Mouse (Mus musculus): ENCODE data around the gene Pld3. TPM values are rescaled to one million over a fixed set of nuclear protein-coding genes. Genes with fewer than 3 reads are reported as not detected.

The Pld3 gene
- polyA plus RNA-seq, 1 experiment from 2014 or later = 78.8 TPM

DNA sequence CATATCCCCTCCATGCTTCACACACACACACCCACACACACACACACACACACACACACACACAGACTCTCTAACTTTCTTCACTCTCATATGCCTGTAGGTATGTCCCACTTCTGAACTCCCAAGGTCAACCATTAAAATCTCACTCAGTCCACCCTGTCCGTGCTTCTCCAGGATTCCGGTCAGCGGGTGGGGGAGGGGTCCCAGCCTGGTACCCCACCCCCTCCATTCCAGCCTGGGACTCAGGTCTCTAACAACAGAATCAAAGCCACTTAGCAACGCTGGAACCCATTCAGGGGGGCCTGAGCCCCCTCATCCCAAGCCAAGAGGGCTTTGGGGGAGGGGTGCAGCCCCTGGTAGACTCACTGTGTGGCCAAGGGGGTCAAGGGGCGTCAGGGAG lies 30.1 kb downstream of the Pld3 start, which contains the start of gene Hipk4:
Gene Hipk4, plus strand, starts transcription at position 301 of the 400 bp plus-strand sequence.
- 59% methylated on average over 5 of the region's 5 CpGs for WGBS
- no peaks in the 10 kb centered on the region for H3K4me1 ChIP-seq (ENCODE audit: control insufficient read depth, insufficient read depth, low read length)
- no peak within 1 kb of the TSS for H3K9ac ChIP-seq (ENCODE audit: low read depth, low read length)
- H3K9me3 ChIP-seq (ENCODE audit: control insufficient read depth, low read length) = peaks cover 4% of the 10 kb centered on the region; the same call in 1 of the 2 replicates
- H3K27me3 ChIP-seq (ENCODE audit: control insufficient read depth, insufficient read depth, low read length) = no peaks in the 10 kb centered on the region
- H3K4me2 ChIP-seq (replicated peaks; ENCODE audit: low read depth, low read length) = no peak within 1 kb of the TSS
- no peak within 1 kb of the TSS for H3K27ac ChIP-seq (ENCODE audit: low read depth, low read length)
- H3K4me3 ChIP-seq (ENCODE audit: low read length) = no peak within 1 kb of the TSS
- no peaks in the 10 kb centered on the region for H3K36me3 ChIP-seq (ENCODE audit: control insufficient read depth, insufficient read depth, low read length)
- no peak for ATAC-seq (ENCODE audit: low FRiP score, low TSS enrichment)

DNA sequence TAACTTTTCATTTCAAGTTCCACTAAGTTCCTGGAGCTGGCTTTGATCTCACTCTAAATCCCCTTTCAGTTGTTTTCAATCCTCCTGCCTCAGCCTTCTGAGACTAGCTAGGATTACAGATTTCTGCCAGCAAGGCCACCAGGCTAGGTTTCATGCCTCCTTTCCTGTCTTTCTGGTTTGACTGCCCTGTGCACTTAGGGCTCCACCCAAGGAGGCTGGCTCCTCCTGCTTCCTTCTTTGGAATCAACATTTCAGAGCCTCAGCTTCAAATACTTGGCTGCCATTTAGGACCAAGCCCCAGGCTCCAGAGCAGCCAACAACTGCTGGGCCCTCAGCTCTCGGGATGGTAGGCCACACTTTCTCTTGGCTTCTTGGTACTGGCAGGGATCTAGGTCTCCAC lies 32.4 kb downstream of the Pld3 start:
- Histone ChIP-seq H3K4me3 (ENCODE audit: low read length) (no peak overlapping the region), H3K27me3 (ENCODE audit: control insufficient read depth, insufficient read depth, low read length) (no peaks in the 10 kb centered on the region)
- 73% methylated on average over 1 of the region's 1 CpGs for WGBS

DNA sequence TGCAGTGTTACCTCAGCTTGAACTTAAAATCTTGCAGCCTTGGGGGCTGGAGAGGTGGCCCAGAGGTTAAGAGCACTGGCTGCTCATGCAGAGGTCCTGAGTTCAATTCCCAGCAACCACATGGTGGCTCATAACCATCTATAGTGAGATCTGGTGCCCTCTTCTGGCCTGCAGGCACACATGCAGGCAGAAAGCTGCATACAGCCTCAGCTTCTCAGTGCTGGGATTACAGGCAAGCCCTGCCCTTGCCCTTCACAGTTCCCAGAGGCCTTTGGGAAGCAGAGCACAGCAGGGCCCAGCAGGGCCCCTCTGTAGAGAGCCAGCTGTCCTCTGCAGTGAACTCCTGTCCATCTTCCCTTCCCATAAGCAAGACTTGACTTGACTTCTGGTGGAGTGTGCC lies 32.9 kb downstream of the Pld3 start:
- Histone ChIP-seq H3K4me2 (replicated peaks; ENCODE audit: low read depth, low read length) (no peak overlapping the region), H3K9me3 (ENCODE audit: control insufficient read depth, low read length) (peaks cover 4% of the 10 kb centered on the region; the same call in 1 of the 2 replicates), H3K27ac (ENCODE audit: low read depth, low read length) (no peak overlapping the region), H3K9ac (ENCODE audit: low read depth, low read length) (no peak overlapping the region), H3K27me3 (ENCODE audit: control insufficient read depth, insufficient read depth, low read length) (no peaks in the 10 kb centered on the region), H3K4me1 (ENCODE audit: control insufficient read depth, insufficient read depth, low read length) (no peaks in the 10 kb centered on the region), H3K36me3 (ENCODE audit: control insufficient read depth, insufficient read depth, low read length) (peaks cover 6% of the 10 kb centered on the region; the same call in 1 of the 2 replicates), H3K4me3 (ENCODE audit: low read length) (no peak overlapping the region)
- no peak for ATAC-seq (ENCODE audit: low FRiP score, low TSS enrichment)

More for the DNA sequence above, 32.4 kb downstream of the Pld3 start:
- ATAC-seq (ENCODE audit: low FRiP score, low TSS enrichment) = no peak
- H3K4me2 ChIP-seq (replicated peaks; ENCODE audit: low read depth, low read length) = no peak overlapping the region
- no peak overlapping the region for H3K27ac ChIP-seq (ENCODE audit: low read depth, low read length)
- peaks cover 6% of the 10 kb centered on the region; the same call in 1 of the 2 replicates for H3K36me3 ChIP-seq (ENCODE audit: control insufficient read depth, insufficient read depth, low read length)
- H3K9ac ChIP-seq (ENCODE audit: low read depth, low read length) = no peak overlapping the region
- no peaks in the 10 kb centered on the region for H3K4me1 ChIP-seq (ENCODE audit: control insufficient read depth, insufficient read depth, low read length)
- H3K9me3 ChIP-seq (ENCODE audit: control insufficient read depth, low read length) = peaks cover 4% of the 10 kb centered on the region; the same call in 1 of the 2 replicates

DNA sequence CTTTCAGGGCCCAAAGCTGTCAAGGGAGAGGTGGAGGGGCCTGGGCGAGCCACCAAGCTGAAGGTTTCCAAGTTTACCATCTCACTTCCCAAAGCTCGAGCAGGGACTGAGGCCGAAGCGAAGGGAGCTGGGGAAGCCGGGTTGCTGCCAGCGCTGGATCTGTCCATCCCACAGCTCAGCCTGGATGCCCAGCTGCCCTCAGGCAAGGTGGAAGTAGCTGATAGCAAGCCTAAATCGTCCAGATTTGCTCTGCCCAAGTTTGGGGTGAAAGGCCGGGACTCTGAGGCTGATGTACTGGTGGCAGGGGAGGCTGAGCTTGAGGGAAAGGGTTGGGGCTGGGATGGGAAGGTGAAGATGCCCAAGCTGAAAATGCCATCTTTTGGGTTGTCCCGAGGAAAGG lies 34.7 kb downstream of the Pld3 start:
- Histone ChIP-seq H3K9me3 (ENCODE audit: control insufficient read depth, low read length) (peaks cover 4% of the 10 kb centered on the region; the same call in 1 of the 2 replicates), H3K4me3 (ENCODE audit: low read length) (no peak overlapping the region), H3K36me3 (ENCODE audit: control insufficient read depth, insufficient read depth, low read length) (peaks cover 6% of the 10 kb centered on the region; the same call in 1 of the 2 replicates), H3K27me3 (ENCODE audit: control insufficient read depth, insufficient read depth, low read length) (no peaks in the 10 kb centered on the region), H3K4me1 (ENCODE audit: control insufficient read depth, insufficient read depth, low read length) (no peaks in the 10 kb centered on the region), H3K9ac (ENCODE audit: low read depth, low read length) (no peak overlapping the region), H3K4me2 (replicated peaks; ENCODE audit: low read depth, low read length) (no peak overlapping the region), H3K27ac (ENCODE audit: low read depth, low read length) (no peak overlapping the region)
- ATAC-seq (ENCODE audit: low FRiP score, low TSS enrichment) = no peak
- WGBS = 87% methylated on average over 9 of the region's 9 CpGs

DNA sequence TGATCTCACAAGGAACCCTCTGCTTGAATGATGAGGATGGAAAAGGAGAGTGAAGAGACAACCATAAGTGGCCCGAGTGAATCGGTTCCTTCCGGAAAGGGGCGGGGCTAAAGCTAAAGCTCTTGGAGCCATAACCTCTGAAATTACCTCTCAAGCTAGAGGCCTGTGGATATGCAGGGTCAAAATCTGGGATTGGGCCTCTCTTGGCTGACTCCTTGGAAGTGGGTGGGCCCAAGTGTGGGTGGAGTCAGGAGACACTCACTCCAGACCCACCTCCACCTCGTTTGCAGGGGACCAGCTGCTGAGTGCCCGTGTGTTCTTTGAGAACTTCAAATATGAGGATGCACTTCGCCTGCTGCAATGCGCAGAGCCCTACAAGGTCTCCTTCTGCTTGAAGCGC lies 38.1 kb downstream of the Pld3 start:
- Histone ChIP-seq H3K9ac (ENCODE audit: low read depth, low read length) (no peak overlapping the region), H3K36me3 (ENCODE audit: control insufficient read depth, insufficient read depth, low read length) (peaks cover 6% of the 10 kb centered on the region; the same call in 1 of the 2 replicates), H3K9me3 (ENCODE audit: control insufficient read depth, low read length) (peaks cover 4% of the 10 kb centered on the region; the same call in 1 of the 2 replicates), H3K4me3 (ENCODE audit: low read length) (no peak overlapping the region), H3K4me1 (ENCODE audit: control insufficient read depth, insufficient read depth, low read length) (no peaks in the 10 kb centered on the region), H3K27ac (ENCODE audit: low read depth, low read length) (no peak overlapping the region), H3K27me3 (ENCODE audit: control insufficient read depth, insufficient read depth, low read length) (no peaks in the 10 kb centered on the region), H3K4me2 (replicated peaks; ENCODE audit: low read depth, low read length) (no peak overlapping the region)
- WGBS = 63% methylated on average over 9 of the region's 9 CpGs
- no peak for ATAC-seq (ENCODE audit: low FRiP score, low TSS enrichment)

DNA sequence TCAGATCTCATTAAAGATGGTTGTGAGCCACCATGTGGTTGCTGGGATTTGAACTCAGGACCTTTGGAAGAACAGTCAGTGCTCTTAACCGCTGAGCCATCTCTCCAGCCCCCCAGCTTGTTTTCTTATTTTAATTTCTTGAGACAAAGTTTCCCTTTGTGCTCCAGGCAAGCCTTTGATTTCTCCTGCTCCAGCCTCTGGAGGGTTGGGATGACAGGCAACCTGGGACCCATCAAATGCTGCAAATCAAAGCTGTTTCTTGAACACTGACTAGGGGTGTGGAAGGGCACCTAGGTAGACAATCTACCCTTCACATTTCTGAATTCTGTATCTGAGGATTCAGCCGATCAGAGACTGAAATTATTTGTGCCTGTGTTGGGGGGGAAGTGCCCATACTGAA lies 42.2 kb downstream of the Pld3 start:
- no peak overlapping the region for H3K27ac ChIP-seq (ENCODE audit: low read depth, low read length)
- H3K4me1 ChIP-seq (ENCODE audit: control insufficient read depth, insufficient read depth, low read length) = peaks cover 8% of the 10 kb centered on the region
- no peak overlapping the region for H3K4me3 ChIP-seq (ENCODE audit: low read length)
- H3K4me2 ChIP-seq (replicated peaks; ENCODE audit: low read depth, low read length) = no peak overlapping the region
- H3K9ac ChIP-seq (ENCODE audit: low read depth, low read length) = no peak overlapping the region
- no peaks in the 10 kb centered on the region for H3K27me3 ChIP-seq (ENCODE audit: control insufficient read depth, insufficient read depth, low read length)
- H3K9me3 ChIP-seq (ENCODE audit: control insufficient read depth, low read length) = no peaks in the 10 kb centered on the region
- no peak for ATAC-seq (ENCODE audit: low FRiP score, low TSS enrichment)
- 91% methylated on average over 2 of the region's 2 CpGs for WGBS
- no peaks in the 10 kb centered on the region for H3K36me3 ChIP-seq (ENCODE audit: control insufficient read depth, insufficient read depth, low read length)

DNA sequence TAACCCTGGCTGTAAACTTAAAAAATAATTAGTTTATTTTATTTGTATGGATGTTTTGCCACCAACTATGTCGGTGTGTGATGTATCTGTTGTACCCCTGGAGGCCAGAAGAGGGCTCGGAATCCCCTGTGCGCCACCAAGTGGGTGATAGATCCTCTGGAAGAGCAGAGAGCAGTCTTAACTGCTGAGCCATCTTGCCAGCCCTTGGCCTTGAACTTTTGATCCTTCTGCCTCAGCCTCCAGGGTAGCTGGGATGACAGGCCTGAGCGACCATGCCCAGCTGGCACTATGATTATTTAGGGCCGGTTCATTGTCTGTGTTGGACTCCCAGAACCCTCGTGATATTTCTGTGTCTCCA lies 44.4 kb downstream of the Pld3 start:
- Histone ChIP-seq H3K9me3 (ENCODE audit: control insufficient read depth, low read length) (no peaks in the 10 kb centered on the region), H3K9ac (ENCODE audit: low read depth, low read length) (no peak overlapping the region; the same call in 1 of the 2 replicates), H3K4me1 (ENCODE audit: control insufficient read depth, insufficient read depth, low read length) (peaks cover 8% of the 10 kb centered on the region), H3K4me3 (ENCODE audit: low read length) (peak overlapping the region; percentile 50), H3K36me3 (ENCODE audit: control insufficient read depth, insufficient read depth, low read length) (no peaks in the 10 kb centered on the region), H3K27me3 (ENCODE audit: control insufficient read depth, insufficient read depth, low read length) (no peaks in the 10 kb centered on the region), H3K27ac (ENCODE audit: low read depth, low read length) (peak overlapping the region; percentile 80; the same call in 1 of the 2 replicates), H3K4me2 (replicated peaks; ENCODE audit: low read depth, low read length) (peak overlapping the region; percentile 65)
- peak; percentile 40 for ATAC-seq (ENCODE audit: low FRiP score, low TSS enrichment)
- 22% methylated on average over 6 of the region's 6 CpGs for WGBS

DNA sequence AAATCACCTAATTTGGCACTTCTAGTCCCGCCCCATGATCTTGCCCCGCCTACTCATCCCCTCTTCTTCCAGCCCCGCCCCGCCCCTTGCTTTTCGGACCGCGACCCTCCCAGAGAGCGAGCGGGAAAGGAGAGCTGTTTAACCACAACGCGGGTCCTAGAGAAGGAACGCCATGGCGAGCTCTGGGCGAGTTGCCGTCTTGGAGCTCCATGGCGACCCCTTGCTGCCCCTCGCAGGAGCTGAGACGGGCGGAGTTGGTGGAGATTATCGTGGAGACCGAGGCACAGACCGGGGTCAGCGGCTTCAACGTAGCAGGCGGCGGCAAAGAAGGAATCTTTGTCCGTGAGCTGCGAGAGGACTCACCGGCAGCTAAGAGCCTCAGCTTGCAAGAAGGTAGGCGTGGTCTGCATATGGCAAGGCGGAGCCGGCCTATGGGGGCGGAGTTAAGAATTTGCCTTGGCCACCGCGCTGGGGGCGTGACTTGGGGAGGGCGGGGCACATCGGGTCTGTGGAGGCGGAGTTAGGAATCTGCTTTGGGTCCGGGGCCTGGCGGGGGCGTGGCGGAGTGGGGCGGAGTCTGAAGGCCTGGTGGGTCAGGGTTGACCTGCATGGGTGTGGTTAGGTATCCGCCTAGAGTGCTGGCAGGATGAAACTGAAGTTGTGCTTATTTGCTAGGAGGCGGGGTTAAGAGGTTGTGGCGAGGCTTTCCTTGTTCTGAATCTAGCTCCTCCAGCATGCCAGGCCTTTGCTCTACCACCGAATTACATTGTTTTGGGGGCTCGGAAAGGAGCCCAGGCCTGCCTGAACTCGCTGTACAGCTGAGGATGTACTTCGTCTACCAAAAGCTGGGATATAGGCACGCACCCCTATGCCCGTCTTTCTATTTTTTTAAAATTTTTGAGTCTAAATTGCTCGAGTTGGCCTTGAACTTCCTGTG lies 45.0 kb downstream of the Pld3 start:
- H3K9ac ChIP-seq (ENCODE audit: low read depth, low read length) = peak overlapping the region; percentile 72
- WGBS = under 1% methylated on average over 53 of the region's 54 CpGs
- peak; percentile 94 for ATAC-seq (ENCODE audit: low FRiP score, low TSS enrichment)

DNA sequence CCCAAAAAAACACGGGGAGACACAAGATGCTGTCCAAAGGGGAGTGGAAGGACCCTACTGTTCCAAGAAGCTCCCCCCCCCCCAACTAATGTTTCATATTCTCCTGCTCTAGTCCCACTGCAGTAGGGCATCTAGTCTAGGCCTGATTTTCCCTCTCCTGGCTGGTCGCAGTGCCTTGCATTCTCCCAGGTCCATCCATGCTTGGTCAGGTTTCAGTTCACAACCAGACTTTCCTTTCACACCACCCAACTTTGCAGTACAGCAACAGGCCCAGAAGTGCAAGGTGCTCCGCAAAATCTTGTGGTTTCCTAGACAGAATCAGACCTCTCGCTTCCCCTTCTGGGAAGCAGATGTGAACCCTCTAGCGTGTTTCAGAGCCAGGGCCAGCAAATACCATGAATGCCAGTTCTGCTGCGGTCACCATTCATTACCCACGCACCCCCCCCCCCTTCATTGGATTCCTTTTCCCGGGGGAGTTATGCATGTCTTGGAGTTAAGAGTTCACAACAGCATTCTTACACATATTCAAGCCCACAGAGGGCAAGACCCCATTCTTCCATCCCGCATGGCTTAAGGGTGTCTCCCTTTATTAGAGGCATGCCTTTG lies 46.1 kb downstream of the Pld3 start:
- Histone ChIP-seq H3K27me3 (ENCODE audit: control insufficient read depth, insufficient read depth, low read length) (no peaks in the 10 kb centered on the region), H3K4me3 (ENCODE audit: low read length) (peak overlapping the region; percentile 50), H3K27ac (ENCODE audit: low read depth, low read length) (peak overlapping the region; percentile 99), H3K36me3 (ENCODE audit: control insufficient read depth, insufficient read depth, low read length) (no peaks in the 10 kb centered on the region), H3K9ac (ENCODE audit: low read depth, low read length) (peak overlapping the region; percentile 72; the same call in 1 of the 2 replicates), H3K4me2 (replicated peaks; ENCODE audit: low read depth, low read length) (peak overlapping the region; percentile 65), H3K9me3 (ENCODE audit: control insufficient read depth, low read length) (no peaks in the 10 kb centered on the region), H3K4me1 (ENCODE audit: control insufficient read depth, insufficient read depth, low read length) (peaks cover 8% of the 10 kb centered on the region)
- 45% methylated on average over 9 of the region's 9 CpGs for WGBS
- no peak for ATAC-seq (ENCODE audit: low FRiP score, low TSS enrichment)

More for the DNA sequence above, 45.0 kb downstream of the Pld3 start:
- Histone ChIP-seq H3K9me3 (ENCODE audit: control insufficient read depth, low read length) (no peaks in the 10 kb centered on the region), H3K4me2 (replicated peaks; ENCODE audit: low read depth, low read length) (peak overlapping the region; percentile 65), H3K36me3 (ENCODE audit: control insufficient read depth, insufficient read depth, low read length) (no peaks in the 10 kb centered on the region), H3K27ac (ENCODE audit: low read depth, low read length) (peak overlapping the region; percentile 99), H3K27me3 (ENCODE audit: control insufficient read depth, insufficient read depth, low read length) (no peaks in the 10 kb centered on the region), H3K4me1 (ENCODE audit: control insufficient read depth, insufficient read depth, low read length) (peaks cover 8% of the 10 kb centered on the region), H3K4me3 (ENCODE audit: low read length) (peak overlapping the region; percentile 50)
